Mouse (Mus musculus): ENCODE data around the gene Atxn10.
"Not testable (repeated sequence)": the region's sequence is repeated elsewhere in the genome, so short reads cannot be mapped to it uniquely, and the experiment has no call there.

Gene Atxn10

GRCm38 (mm10) chr15:85333511-85333910, 2.5 kb upstream of the Atxn10 start:
- in situ Hi-C loops (cut with MboI, MseI) = not testable (repeated sequence)

GRCm38 (mm10) chr15:85334234-85334633, 1.8 kb upstream of the Atxn10 start:
- in situ Hi-C loops (cut with MboI, MseI) = no loop called here

GRCm38 (mm10) chr15:85336301-85336991, 401 bp downstream of the Atxn10 start:
- in situ Hi-C loops (cut with MboI, MseI) = no loop called here

- in situ Hi-C loops (cut with MboI, MseI) = no loop called here
These were observed 1.2 kb downstream of the Atxn10 start for GRCm38 (mm10) chr15:85337219-85337618.

GRCm38 (mm10) chr15:85337979-85338378, 1.9 kb downstream of the Atxn10 start:
- in situ Hi-C loops (cut with MboI, MseI) = no loop called here

GRCm38 (mm10) chr15:85342246-85342645, 6.2 kb downstream of the Atxn10 start:
- in situ Hi-C loops (cut with MboI, MseI) = no loop called here

- in situ Hi-C loops (cut with MboI, MseI) = no loop called here
These were observed 8.6 kb downstream of the Atxn10 start for GRCm38 (mm10) chr15:85344673-85345072.

- in situ Hi-C loops (cut with MboI, MseI) = no loop called here
These were observed 11.1 kb downstream of the Atxn10 start for GRCm38 (mm10) chr15:85347058-85347700.

- in situ Hi-C loops (cut with MboI, MseI) = no loop called here
These were observed 14.1 kb downstream of the Atxn10 start for GRCm38 (mm10) chr15:85350144-85350543.

- in situ Hi-C loops (cut with MboI, MseI) = no loop called here
These were observed 18.0 kb downstream of the Atxn10 start for GRCm38 (mm10) chr15:85354060-85354459.

GRCm38 (mm10) chr15:85356112-85356511, 20.1 kb downstream of the Atxn10 start:
- in situ Hi-C loops (cut with MboI, MseI) = no loop called here

GRCm38 (mm10) chr15:85357465-85358225, 21.6 kb downstream of the Atxn10 start:
- in situ Hi-C loops (cut with MboI, MseI) = no loop called here

- in situ Hi-C loops (cut with MboI, MseI) = no loop called here
These were observed 23.4 kb downstream of the Atxn10 start for GRCm38 (mm10) chr15:85359483-85359882.

- in situ Hi-C loops (cut with MboI, MseI) = no loop called here
These were observed 23.9 kb downstream of the Atxn10 start for GRCm38 (mm10) chr15:85359901-85360300.

- in situ Hi-C loops (cut with MboI, MseI) = no loop called here
These were observed 28.3 kb downstream of the Atxn10 start for GRCm38 (mm10) chr15:85364366-85364765.

- in situ Hi-C loops (cut with MboI, MseI) = no loop called here
These were observed 30.9 kb downstream of the Atxn10 start for GRCm38 (mm10) chr15:85366938-85367337.

- in situ Hi-C loops (cut with MboI, MseI) = no loop called here
These were observed 33.7 kb downstream of the Atxn10 start for GRCm38 (mm10) chr15:85369765-85370164.

GRCm38 (mm10) chr15:85373125-85373524, 37.1 kb downstream of the Atxn10 start:
- in situ Hi-C loops (cut with MboI, MseI) = no loop called here

GRCm38 (mm10) chr15:85383477-85383876, 47.4 kb downstream of the Atxn10 start:
- in situ Hi-C loops (cut with MboI, MseI) = no loop called here

- in situ Hi-C loops (cut with MboI, MseI) = no loop called here
These were observed 52.7 kb downstream of the Atxn10 start for GRCm38 (mm10) chr15:85388696-85389095.

GRCm38 (mm10) chr15:85389915-85390314, 53.9 kb downstream of the Atxn10 start:
- in situ Hi-C loops (cut with MboI, MseI) = no loop called here

GRCm38 (mm10) chr15:85395360-85395759, 59.3 kb downstream of the Atxn10 start:
- in situ Hi-C loops (cut with MboI, MseI) = no loop called here

GRCm38 (mm10) chr15:85401926-85402325, 65.9 kb downstream of the Atxn10 start:
- in situ Hi-C loops (cut with MboI, MseI) = no loop called here
